Mouse (Mus musculus) monocyte, adult 2 months (primary cell): Measurements from ENCODE around the gene Ndufa13.
A peak's percentile ranks its signal among the peaks of the same experiment; 100 is the strongest.

Experiments used
- DNase-seq, 2 experiments: peaks; one replicate each; pipeline ENCODE4 v3.0.0; 2022; ENCODE audit warnings: low spot score in 2 of 2, low read depth in 1 of 2

Gene Ndufa13

DNA sequence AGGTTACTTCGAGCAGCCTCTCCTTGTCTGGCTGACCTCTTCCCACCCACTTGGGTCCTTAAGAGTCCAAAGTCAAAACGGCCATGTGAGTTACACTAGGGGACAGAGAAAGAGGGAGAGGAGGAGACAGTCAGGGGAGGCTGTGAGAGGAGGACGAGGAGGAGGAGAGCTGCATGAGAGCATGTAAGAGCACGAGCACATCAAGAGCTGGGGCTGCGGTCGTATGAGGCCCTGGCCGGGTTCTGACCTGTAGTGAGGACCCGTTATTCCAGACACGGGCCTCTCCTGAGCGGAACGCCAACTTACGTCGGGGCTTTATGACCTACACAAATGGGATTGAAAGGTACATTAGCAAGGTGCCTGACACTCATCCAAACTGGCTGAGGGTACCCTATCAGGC, 9.6 kb upstream of the Ndufa13 start:
- DNase-seq, result no peak

DNA sequence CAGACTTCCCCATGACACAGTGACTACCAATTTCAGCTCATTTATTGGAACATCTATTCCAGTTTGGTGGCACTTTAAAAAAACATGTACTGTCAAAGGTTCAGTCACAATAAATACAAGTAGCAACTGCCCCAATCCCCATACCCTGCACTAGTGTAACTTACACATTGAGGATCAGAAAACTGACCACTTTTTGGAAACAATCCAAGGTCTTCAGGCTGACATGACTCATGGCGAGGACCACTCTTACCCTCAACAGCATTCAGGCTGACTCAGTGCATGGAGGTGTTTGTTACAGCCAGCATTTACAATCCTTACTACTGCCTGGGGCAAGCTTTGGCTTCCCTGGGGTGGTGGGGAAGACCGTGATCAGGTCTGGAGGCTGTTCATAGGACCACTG, 4.7 kb upstream of the Ndufa13 start:
- no peak for DNase-seq

DNA sequence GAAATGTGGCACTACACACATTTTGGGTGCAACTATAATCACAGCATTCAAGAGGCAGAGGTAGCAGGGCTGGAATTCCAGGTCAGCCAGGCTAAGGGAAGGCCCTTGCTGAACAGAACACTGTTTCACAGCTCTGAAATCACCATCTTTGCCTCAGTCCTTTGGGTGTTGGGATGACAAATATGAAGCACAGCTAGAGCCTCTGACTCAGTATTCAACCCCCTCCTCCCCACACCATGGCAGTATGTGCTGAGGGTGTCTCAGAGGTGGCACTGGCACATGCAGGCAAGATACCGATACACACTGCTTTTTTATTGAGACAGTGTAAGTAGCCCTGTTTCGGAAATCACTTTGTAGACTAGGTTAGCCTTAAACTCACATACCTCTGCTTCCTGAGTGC, 3.9 kb upstream of the Ndufa13 start:
- DNase-seq, result no peak

DNA sequence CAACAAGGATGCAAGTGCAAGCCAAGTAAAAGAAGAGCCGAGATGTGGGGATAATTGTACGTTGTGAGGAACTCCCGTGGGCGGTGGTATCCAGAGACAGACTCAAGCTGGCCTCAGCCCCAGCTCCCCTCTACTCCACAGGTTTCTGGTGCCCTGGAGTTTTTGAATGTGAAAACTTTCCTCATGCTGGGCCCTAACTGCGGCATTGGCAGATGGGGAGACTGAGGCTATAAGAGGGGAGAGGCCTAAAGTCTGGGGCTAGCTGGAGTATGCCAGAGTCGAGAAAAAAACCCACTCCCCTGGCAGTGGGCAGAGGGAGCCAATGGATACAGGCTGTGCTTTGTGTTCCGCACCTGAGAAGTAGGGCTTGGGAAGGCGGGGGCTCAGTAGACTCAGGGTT, 1.7 kb upstream of the Ndufa13 start:
- DNase-seq, result no peak

DNA sequence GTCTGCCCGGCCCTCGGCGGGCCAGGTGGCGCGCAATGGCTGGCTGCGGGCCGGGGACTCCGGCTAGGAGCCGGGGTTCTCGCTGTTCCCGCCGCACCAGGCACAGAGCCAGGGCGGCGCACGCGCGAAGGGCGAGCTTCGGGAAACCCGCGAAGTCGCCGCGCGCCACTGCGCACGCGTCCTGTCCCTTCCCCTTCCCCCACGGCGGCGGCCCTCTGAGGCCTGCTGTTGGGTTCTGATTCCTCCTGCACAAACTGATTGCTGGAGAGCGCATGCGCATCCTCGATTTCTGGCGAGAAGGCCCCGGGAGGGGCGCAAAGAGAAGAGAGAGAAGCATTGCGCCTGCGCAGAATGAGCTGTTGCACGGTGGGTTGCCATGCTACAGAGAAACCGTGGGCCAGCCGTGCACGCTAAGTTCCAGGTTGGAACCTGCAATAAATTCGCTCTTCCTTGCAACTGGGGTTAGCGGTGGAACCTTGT, 745 bp upstream of the Ndufa13 start:
- peak; percentile 94 to 96 for DNase-seq

DNA sequence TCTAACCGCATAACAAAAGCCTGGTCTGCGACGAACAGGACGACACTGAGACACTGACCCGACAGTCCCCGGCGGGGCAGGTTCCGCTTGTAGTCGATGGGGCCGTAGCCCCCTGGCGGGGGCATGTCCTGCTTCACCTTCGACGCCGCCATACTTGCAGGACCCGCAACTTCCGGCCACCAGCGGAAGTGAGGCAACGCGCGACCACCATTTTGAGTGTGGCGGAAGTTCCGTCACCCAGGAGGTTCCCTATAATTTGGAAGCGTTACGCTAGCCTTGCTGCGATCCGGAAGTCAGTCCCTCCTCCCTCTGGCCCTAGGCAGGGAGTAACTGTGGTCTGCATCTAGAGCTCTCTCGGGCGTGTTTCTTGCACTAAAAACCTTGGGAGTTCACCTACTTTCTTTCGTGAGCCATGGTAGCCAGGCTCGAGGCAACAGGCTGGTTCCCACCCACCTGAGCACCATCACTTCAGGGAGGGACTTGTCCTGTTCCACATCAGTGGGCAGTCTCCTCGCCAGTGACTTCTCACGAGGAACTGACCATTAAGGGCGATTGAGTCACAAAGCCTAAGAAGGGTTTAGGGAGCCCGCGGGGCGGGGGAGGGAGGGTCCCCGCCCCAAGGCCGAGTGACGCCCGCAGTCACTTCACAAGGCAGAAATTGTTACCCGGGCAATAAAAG, 735 bp downstream of the Ndufa13 start:
- peak; percentile 97 to 98 for DNase-seq

DNA sequence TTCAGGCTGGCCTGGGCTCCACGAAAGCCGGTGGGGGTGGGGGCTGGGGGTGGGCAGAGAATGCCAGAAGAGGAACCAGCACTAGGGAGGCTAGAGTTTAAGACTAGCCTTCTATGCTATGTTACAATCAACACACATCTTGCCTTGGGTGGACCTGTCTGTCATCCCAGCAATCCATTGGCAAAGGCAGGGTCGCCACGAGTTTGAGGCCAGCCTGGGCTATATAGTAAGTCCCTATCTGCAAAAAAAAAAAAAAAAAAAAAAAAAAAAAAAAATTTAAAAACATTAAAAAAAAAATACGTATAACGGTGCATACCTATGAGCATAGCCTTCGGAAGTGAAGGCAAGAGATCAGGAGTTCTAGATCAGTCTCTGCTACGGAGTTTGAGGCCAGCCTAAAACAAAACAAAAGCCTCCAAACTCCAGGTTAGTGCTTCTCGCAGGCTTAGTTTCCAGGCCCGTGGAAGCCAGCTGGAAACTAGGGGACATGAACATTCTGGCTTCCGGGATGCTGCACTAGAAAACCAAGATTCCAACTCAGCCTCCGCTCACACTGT, 1.4 kb downstream of the Ndufa13 start:
- no peak for DNase-seq

DNA sequence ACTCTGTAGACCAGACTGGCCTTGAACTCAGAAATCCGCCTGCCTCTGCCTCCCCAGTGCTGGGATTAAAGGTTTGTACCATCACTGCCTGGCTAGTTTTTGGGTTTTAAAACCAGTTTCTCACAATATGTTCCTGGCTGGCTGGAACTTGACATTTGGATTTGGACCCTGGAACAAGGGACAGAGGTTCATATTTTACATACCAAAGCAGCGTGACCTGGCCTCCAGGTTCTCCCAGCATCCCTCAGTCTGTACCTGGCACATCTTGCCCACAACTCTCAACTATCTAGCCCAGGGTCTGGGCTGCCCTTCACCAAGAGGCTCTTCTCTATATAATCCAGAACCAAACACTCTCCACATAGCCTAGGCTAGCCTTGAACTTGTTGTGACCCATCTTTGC, 2.5 kb downstream of the Ndufa13 start:
- no peak for DNase-seq

DNA sequence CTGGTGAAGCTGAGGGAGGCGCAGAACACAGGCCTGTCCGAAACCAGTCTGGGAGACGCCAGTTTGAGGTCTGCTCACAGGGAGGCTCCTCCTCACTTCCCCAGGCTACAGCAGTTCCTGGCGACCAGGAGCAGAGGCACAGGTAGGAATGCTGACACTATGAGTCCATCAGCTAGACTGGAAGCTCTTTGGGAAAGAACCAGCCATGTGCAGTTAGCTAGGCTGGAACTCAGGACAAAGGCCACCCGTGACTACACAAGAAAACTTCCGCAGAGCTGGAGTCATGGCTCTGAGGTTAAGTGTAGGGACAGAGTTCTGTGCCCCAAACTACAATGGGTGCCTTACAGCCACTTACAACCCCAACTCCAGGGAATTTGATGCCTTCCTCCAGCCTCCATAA, 4.5 kb downstream of the Ndufa13 start:
- no peak for DNase-seq

DNA sequence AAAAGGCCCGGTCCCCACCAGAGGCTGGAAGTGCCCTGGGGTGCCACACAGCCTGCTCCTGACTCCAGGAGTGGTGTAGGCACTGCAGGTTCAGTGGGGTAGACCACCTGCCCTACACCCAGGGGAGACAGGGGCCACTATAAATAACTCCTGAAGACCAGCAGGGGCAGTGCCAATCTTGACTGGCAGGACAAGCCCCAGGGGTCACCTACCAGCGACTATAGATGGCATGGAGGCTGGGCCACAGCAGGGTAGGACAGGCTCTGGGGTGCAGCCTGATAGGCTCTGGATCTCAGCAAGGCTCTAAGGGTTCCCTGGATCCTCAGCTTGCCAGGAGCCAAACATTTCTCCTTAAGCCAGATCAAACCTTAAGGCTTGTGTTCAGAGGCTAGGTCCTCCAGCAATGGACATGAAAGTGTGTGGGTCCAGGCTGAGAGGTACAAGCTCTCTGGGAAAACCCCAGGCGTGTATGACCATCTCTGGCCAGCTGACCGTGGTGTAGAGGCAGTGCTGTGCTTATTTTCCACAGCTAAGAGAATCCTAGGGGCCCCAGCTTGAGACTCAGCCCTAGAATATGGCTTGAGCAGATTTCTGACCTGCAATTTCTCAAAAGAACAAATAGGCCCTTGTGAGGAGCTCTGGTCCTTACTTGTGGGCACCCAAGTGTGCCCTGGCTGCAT, 6.4 kb downstream of the Ndufa13 start:
- DNase-seq, result no peak

DNA sequence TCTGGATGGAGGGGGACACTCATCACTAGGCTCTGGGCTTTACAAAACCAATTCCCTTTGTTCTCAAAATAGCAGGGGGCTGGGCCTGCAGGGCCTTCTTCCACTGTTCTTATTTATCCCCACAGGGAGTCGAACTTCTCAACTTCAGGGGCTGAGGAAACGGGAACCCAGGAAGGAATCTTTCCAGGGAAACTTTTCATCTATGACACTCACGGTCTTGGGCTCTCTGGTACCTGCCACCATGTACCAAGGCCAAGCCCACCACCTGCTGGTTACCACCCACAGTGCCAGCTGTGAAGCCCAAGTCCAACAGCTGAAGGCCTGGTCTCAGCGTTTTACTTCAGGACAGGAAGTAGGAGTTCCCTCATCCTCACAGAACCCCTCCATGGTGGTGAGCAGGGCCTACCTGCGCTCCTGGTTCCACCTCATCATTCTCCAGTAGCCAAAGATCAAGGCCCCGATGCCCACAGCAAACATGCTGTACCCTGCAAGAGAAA, 7.5 kb downstream of the Ndufa13 start:
- DNase-seq, result no peak

DNA sequence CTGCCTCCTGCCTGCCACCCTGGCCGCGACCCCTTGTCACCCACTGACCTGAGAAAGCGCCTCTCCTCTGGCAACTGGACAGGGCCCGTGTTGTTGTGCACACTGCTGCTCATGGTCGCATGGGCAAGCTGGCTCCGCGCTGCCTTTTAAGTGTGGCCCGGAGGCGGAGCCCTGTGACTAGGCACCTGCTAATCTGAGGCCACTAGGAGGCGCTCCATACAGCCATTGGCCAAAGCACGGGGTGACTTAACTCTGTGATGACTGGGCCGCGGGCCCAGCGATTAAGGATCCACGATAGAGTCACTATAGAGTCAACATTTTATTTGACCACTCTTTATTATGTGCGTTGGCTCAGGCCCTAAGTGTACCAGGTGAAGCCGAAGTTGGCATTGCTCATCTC, 8.5 kb downstream of the Ndufa13 start:
- DNase-seq, result peak in 1 of 2 experiments; percentile 24

DNA sequence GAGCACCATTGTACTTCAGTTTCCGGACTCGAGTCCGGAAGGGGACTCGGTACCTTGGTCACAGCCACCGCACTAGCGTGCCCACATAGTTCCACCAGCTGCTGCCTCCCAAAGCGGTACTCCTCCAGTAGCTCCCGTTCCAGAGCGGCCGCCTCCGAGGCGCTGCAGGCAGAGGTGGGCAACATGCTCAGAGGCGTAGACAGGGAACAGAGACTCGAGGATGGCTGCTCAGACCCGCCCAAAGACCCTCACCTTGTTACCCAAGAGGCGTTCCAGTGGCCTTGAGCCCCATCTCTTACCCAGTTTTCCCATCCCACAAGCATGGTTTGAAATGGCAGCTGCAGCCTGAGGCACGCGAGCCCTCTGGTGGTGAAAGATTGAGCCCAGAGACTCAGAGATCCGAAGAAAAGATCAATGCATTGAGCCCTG, 11.5 kb downstream of the Ndufa13 start:
- no peak for DNase-seq

DNA sequence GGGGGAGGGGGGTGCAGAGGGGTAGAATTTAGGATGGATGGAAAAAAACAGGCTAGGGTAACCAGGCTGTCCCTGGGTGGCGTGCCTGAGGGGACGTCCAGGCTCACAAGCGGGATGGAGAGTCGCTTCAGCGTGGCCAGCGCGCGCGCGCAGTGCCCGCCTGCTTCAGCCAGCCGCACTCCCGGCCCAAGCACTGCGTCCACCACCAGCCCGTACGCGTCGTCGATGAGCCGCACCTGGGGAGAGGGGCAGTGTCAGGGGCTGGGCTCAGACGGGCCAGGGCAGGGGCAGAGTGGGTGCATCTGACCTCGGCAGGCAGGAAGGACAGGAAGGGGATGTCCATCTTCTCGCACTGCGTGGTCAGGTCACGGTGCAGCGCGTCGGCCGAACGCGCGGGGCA, 13.5 kb downstream of the Ndufa13 start:
- DNase-seq, result no peak

DNA sequence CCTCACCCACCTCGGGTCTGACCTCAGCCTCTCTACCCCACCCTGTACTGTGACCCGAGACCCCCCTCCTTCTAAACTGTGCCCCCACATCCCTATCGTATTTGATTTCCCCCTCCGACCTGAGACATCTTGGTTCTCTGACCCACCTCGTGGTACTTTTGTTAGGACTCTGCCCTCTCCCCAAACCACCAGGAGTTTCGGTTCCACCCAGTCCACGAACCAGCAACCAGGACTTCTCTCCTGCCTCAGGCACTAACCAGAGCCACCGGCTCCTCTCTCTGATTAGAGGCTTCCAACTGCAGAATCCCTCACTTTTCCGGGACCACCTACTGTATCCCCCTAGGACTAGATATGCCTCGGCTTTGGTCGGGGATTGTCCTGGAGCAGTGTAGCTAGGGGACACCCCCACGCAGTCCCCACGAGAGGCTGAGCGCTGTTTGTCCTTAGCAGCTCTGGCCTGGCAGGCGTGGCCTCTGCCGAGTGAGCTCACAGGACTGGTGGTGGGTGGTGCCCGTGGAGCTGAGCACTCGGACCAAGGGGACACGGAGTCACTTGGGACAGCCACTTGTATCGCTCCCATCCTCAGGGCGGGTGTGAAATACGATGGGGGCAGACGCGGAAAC, 14.0 kb downstream of the Ndufa13 start:
- peak in 1 of 2 experiments; percentile 13 for DNase-seq

DNA sequence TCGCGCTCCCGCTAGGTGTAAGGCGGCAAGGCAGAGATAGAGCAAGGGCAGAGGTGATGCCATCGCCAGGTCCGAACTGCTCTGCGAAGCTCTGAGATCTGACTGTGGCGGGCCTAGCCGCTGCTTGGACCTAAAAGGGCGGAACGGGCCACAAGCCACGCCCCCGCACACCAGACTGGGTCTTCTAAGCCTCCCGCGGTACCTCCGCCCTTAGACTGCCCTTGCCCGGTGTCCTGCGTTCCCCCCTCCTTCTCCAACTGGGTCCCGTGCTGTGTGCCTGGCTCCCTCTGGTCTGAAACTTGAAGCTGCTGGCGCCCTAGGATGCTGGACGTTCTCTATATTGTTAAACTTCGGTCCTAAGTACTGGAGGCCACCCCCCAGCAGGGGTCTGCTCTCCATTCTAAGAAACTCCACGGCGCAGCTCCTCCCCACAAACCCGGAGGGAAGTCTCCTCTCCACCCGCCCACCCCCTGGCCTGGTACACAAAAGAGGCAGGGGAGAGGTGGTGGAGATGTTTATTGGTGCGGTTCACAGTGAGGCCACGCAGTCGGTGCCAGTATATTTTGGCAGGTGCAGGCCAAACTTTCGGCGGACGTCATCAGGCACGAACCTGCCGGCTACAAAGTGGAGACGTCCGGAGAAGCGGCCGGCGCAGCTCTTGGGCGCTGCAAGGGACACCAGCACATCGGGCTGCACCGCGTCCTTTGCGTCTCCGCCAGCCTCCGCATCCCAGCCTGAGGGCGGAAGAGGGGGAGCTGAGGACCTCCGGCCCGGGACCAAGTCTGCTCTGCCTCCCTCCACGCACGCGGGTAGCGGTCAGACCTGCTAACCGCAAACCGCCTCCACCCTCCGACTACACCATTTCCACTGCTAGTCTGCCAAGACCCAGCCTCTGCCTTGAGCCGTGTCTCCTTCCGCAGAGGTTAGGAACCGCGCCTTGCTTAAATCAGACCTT, 14.8 kb downstream of the Ndufa13 start, which contains the start of gene Cilp2:
Gene Cilp2, minus strand, starts transcription at position 399 of the 955 bp plus-strand sequence.
- DNase-seq, result no peak

DNA sequence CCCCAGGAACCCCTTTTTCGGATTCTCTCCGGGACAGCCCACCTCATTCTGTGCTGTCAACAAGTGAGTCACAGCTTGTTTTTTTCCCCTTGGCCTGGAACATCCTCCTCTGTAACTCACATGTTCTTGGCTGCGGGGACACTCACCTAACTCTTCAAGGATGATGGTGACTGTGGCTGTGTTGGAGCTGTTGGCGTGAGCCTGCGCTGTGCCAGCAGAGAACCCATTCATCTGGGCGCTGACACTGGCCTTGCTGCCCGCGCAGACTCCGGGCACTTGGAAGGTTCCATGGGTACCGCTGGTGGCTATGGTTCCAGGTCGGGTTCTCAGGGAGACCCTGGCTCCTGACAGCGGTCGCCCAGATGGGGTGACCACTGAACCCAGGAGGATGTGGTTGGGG, 18.2 kb downstream of the Ndufa13 start:
- DNase-seq, result no peak

DNA sequence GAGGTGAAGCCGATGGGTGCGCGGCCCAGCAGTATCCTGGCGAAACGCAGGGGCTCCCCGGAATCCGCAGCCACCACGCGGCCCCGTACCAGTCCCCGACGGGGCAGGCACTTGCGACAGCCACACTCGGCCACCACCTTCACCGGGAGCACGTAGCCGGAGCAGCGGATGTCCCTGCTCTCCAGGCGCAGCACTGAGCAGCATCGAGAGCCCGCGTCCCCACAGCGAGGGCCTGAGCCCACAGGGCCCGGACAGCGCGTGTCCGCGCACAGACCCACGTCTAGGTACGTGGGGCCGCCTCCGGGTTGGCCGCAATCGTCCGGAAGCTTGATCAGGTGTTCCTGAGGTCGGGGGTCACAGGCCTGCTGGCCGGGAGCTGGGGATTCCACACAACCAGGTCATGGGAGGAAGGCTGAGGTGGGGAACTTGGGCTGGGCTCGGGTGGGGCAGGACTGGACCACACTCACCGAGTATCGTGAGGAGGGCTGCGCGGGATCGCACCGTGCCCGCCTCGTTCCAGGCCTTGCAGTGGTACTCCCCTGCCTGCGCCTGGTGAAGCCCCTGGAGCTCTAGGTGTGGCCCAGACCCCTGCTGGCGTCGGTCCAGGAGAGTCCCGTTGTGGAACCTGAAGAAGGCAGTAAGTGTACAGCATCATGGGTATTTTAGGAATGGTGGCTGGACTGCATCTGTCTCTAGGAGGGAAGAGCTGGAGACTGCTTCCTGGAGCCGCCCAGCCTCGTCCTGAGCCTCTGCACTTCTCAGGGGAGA, 19.3 kb downstream of the Ndufa13 start:
- no peak for DNase-seq

DNA sequence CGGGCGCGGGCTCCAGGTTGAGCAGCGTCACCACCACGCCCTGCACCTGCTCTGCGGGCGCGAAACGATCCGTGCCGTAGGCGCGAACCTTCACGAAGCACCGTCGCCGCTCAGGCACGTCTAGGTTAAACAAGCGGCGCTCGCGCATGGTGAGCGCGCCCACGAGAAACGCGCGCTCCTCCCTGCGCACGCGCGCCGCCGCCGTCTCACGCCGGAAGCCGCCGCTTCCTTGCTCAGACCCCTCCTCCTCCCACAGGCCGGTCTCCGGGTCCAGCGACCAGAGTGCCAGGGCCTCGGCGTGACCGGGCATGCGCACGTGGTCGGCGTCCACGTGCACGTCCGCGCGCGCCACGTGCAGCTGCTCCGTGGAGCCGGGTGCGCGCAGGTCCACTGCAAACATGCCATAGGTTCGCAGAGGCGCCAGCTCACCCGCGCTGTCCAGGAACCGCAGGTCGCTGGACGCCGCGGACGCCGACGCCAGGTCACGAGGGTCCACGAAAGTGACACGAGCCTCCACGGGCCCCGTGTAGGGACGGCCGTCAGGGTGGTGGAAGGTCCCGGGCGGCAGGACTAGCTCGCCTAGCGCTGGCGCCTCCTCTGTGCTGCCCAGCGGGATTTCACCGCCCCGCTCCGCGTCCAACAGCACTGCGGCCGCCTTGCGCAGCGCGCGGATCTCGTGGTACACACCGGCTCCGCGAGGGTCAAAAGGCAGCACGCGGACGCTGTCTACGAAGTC, 20.2 kb downstream of the Ndufa13 start:
- DNase-seq, result no peak
